Mouse (Mus musculus): Measurements from ENCODE around the gene Efcab11.

The Efcab11 gene

GRCm38 (mm10) chr12:99795921-99796320 is 88.3 kb downstream of the Efcab11 start:
- DNase-seq, result peak; percentile 14

- DNase-seq, result no peak
Measured at GRCm38 (mm10) chr12:99794792-99795620, 89.2 kb downstream of the Efcab11 start.

GRCm38 (mm10) chr12:99794158-99794515 is 90.1 kb downstream of the Efcab11 start:
- no peak for DNase-seq

- DNase-seq, result no peak
Measured at GRCm38 (mm10) chr12:99793465-99794157, 90.6 kb downstream of the Efcab11 start.

GRCm38 (mm10) chr12:99789283-99789960 is 94.8 kb downstream of the Efcab11 start:
- no peak for DNase-seq

GRCm38 (mm10) chr12:99781774-99782173 is 102.5 kb downstream of the Efcab11 start:
- no peak for DNase-seq

- DNase-seq, result no peak
Measured at GRCm38 (mm10) chr12:99780396-99780795, 103.8 kb downstream of the Efcab11 start.

- DNase-seq, result peak; percentile 71
Measured at GRCm38 (mm10) chr12:99779908-99780307, 104.3 kb downstream of the Efcab11 start.

GRCm38 (mm10) chr12:99776497-99777139 is 107.6 kb downstream of the Efcab11 start:
- no peak for DNase-seq

GRCm38 (mm10) chr12:99774864-99775263 is 109.4 kb downstream of the Efcab11 start:
- no peak for DNase-seq

- DNase-seq, result no peak
Measured at GRCm38 (mm10) chr12:99773636-99774193, 110.5 kb downstream of the Efcab11 start.

- no peak for DNase-seq
Measured at GRCm38 (mm10) chr12:99771018-99771417, 113.2 kb downstream of the Efcab11 start.

GRCm38 (mm10) chr12:99769626-99770025 is 114.6 kb downstream of the Efcab11 start:
- DNase-seq, result no peak

- no peak for DNase-seq
Measured at GRCm38 (mm10) chr12:99767691-99768090, 116.5 kb downstream of the Efcab11 start.

- no peak for DNase-seq
Measured at GRCm38 (mm10) chr12:99765979-99766378, 118.3 kb downstream of the Efcab11 start.

- DNase-seq, result no peak
Measured at GRCm38 (mm10) chr12:99764053-99764452, 120.2 kb downstream of the Efcab11 start.

- DNase-seq, result peak; percentile 83
Measured at GRCm38 (mm10) chr12:99757754-99758526, 126.3 kb downstream of the Efcab11 start.

- peak; percentile 22 for DNase-seq
Measured at GRCm38 (mm10) chr12:99756914-99757687, 127.1 kb downstream of the Efcab11 start.

- no peak for DNase-seq
Measured at GRCm38 (mm10) chr12:99756213-99756612, 128.0 kb downstream of the Efcab11 start.

GRCm38 (mm10) chr12:99752986-99753385 is 131.3 kb downstream of the Efcab11 start:
- DNase-seq, result no peak

GRCm38 (mm10) chr12:99749391-99749790 is 134.8 kb downstream of the Efcab11 start:
- no peak for DNase-seq

Measured in retina, postnatal 1 day (tissue).